Mouse (Mus musculus) embryonic facial prominence, embryonic 13.5 days (tissue): ENCODE measurements around the gene Myo5c. TPM values are rescaled to one million over a fixed set of nuclear protein-coding genes. Genes with fewer than 3 reads are reported as not detected.
"Not testable (repeated sequence)": the region's sequence is repeated elsewhere in the genome, so short reads cannot be mapped to it uniquely, and the experiment has no call there.

Experiments
- ATAC-seq: fragments of 200-750 bp; cut with Nextera tagmentation; 2 replicates; pipeline ENCODE4 v1.8.0; 2017; ENCODE audit warnings: low read depth; ENCODE audit not compliant: insufficient number of reproducible peaks, insufficient read depth, low FRiP score, low TSS enrichment
- H3K27ac ChIP-seq: fragments of 300-500 bp; sonication (generic); 2 replicates; pipeline ENCODE4 v1.5.1; 2015; ENCODE audit warnings: moderate library complexity, mild to moderate bottlenecking, inconsistent platforms
- H3K27me3 ChIP-seq: fragments of 300-500 bp; sonication (generic); 2 replicates; pipeline ENCODE4 v1.6.1; 2015; ENCODE audit warnings: mild to moderate bottlenecking, inconsistent platforms
- H3K36me3 ChIP-seq: fragments of 300-500 bp; sonication (generic); 2 replicates; pipeline ENCODE4 v1.6.1; 2015; ENCODE audit warnings: mild to moderate bottlenecking, inconsistent platforms
- H3K4me1 ChIP-seq: fragments of 300-500 bp; sonication (generic); 2 replicates; pipeline ENCODE4 v1.6.1; 2015; ENCODE audit warnings: inconsistent platforms
- H3K4me2 ChIP-seq: fragments of 300-500 bp; sonication (generic); 2 replicates; pipeline ENCODE4 v1.6.1; 2015; ENCODE audit warnings: moderate library complexity, mild to moderate bottlenecking, inconsistent platforms
- H3K4me3 ChIP-seq: fragments of 300-500 bp; sonication (generic); 2 replicates; pipeline ENCODE4 v1.5.1; 2015; ENCODE audit warnings: mild to moderate bottlenecking, inconsistent platforms
- H3K9ac ChIP-seq: fragments of 300-500 bp; sonication (generic); 2 replicates; pipeline ENCODE4 v1.6.1; 2015; ENCODE audit warnings: mild to moderate bottlenecking, inconsistent platforms
- H3K9me3 ChIP-seq: fragments of 300-500 bp; sonication (generic); 2 replicates; pipeline ENCODE4 v1.6.1; 2016; ENCODE audit warnings: inconsistent platforms
- WGBS: fragments of 180-500 bp; shearing (Covaris S2); methylation state at CpG from one replicate; pipeline ENCODE4 v1.1.7; 2015; ENCODE audit warnings: mixed read lengths; 5-methylcytosine and 5-hydroxymethylcytosine counted together
- polyA plus RNA-seq: library from polyadenylated mRNA; unstranded; fragments of >200 nt; fragmentation: Nextera tagmentation; extraction: Ambion mirVana; gene quantifications from 2 replicates; pipeline ENCODE4 v1.2.1, GENCODE M21; 2015

Gene Myo5c
- polyA plus RNA-seq, 1 experiment from 2014 or later = 0.79 TPM

- Histone ChIP-seq H3K9me3 (no peaks in the 10 kb centered on the region), H3K27ac (peak overlapping the region; percentile 33; the same call in 1 of the 2 replicates), H3K27me3 (no peaks in the 10 kb centered on the region), H3K36me3 (no peaks in the 10 kb centered on the region), H3K4me2 (no peak overlapping the region), H3K4me1 (peaks cover 20% of the 10 kb centered on the region), H3K4me3 (no peak overlapping the region), H3K9ac (no peak overlapping the region)
- 82% methylated on average over 13 of the region's 13 CpGs for WGBS
- no peak for ATAC-seq
These were observed 14.5 kb downstream of the Myo5c start for GRCm38 (mm10) chr9:75246080-75246930.

DNA sequence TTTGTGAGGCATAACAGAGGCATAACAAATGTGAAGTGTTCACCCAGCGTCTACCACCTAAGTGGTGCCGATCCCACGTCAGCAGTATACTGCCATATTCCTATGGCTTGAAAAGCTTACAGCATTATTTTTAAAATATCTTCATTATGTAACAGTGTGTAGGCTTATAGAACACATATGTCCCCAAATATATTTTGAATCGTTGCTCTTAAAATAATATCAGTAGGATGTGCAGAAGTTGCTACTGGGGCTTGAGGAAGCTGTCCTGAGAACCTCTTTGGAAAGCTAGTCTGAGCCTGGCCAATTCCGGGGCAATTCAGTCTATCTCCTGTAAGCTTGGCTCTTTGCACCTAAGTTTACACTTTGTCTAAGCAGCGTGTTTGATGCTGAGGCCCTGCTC lies 16.1 kb downstream of the Myo5c start:
- Histone ChIP-seq H3K4me3 (no peak overlapping the region), H3K27ac (no peak overlapping the region), H3K9ac (no peak overlapping the region), H3K27me3 (no peaks in the 10 kb centered on the region), H3K36me3 (no peaks in the 10 kb centered on the region), H3K4me1 (peaks cover 18% of the 10 kb centered on the region), H3K9me3 (no peaks in the 10 kb centered on the region), H3K4me2 (no peak overlapping the region)
- whole genome bisulfite sequencing = 91% methylated on average over 6 of the region's 6 CpGs
- no peak for ATAC-seq

DNA sequence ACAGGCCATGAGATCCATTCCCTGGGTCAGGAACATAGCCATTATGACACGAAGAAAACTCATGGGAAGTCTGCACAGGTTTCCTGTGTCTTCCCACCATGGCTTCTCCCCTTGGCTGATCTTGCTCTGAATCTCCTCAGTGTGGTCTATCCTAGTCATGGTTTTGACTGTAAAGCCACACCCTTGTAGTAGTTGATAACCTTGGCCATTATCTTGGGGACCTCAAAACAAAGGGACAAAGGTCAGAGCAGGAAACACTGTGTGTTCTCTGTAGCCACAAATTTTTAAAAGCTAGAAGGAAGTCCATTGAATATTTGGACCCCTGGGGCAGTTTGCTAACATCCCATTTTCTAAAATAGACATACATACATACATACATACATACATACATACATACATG lies 16.5 kb downstream of the Myo5c start:
- H3K4me1 ChIP-seq = peaks cover 13% of the 10 kb centered on the region

GRCm38 (mm10) chr9:75248874-75249273 lies 17.1 kb downstream of the Myo5c start:
- Histone ChIP-seq H3K36me3 (no peaks in the 10 kb centered on the region), H3K4me2 (no peak overlapping the region), H3K4me1 (peaks cover 8% of the 10 kb centered on the region; the same call in 1 of the 2 replicates), H3K4me3 (no peak overlapping the region), H3K27ac (no peak overlapping the region), H3K9ac (no peak overlapping the region), H3K27me3 (no peaks in the 10 kb centered on the region), H3K9me3 (no peaks in the 10 kb centered on the region)
- no peak for ATAC-seq

More for the DNA sequence above, 16.5 kb downstream of the Myo5c start:
- no peak overlapping the region for H3K4me3 ChIP-seq
- no peak overlapping the region for H3K4me2 ChIP-seq
- no peaks in the 10 kb centered on the region for H3K36me3 ChIP-seq
- WGBS = 72% methylated on average over 1 of the region's 1 CpGs
- no peaks in the 10 kb centered on the region for H3K27me3 ChIP-seq
- no peaks in the 10 kb centered on the region for H3K9me3 ChIP-seq
- H3K9ac ChIP-seq = no peak overlapping the region
- ATAC-seq = no peak
- no peak overlapping the region for H3K27ac ChIP-seq

GRCm38 (mm10) chr9:75253158-75253557 lies 21.3 kb downstream of the Myo5c start:
- H3K9me3 ChIP-seq, H3K4me3 ChIP-seq, H3K4me2 ChIP-seq, H3K27me3 ChIP-seq, H3K36me3 ChIP-seq, H3K27ac ChIP-seq, ATAC-seq, H3K4me1 ChIP-seq, H3K9ac ChIP-seq: not testable (repeated sequence)
- WGBS = 75% methylated on average over 6 of the region's 6 CpGs

GRCm38 (mm10) chr9:75253766-75254165 lies 21.9 kb downstream of the Myo5c start:
- H3K4me1 ChIP-seq = peaks cover 5% of the 10 kb centered on the region; the same call in 1 of the 2 replicates
- H3K4me2 ChIP-seq = no peak overlapping the region
- 51% methylated on average over 3 of the region's 3 CpGs for WGBS
- no peak overlapping the region for H3K9ac ChIP-seq
- no peak overlapping the region for H3K4me3 ChIP-seq
- H3K36me3 ChIP-seq = no peaks in the 10 kb centered on the region
- no peaks in the 10 kb centered on the region for H3K27me3 ChIP-seq
- no peak for ATAC-seq
- no peaks in the 10 kb centered on the region for H3K9me3 ChIP-seq
- no peak overlapping the region for H3K27ac ChIP-seq

- Histone ChIP-seq H3K36me3 (no peaks in the 10 kb centered on the region), H3K27ac (no peak overlapping the region), H3K9me3 (no peaks in the 10 kb centered on the region), H3K4me1 (peaks cover 5% of the 10 kb centered on the region; the same call in 1 of the 2 replicates), H3K4me3 (no peak overlapping the region), H3K9ac (no peak overlapping the region), H3K4me2 (no peak overlapping the region), H3K27me3 (no peaks in the 10 kb centered on the region)
- 63% methylated on average over 13 of the region's 13 CpGs for WGBS
- no peak for ATAC-seq
These were observed 22.6 kb downstream of the Myo5c start for GRCm38 (mm10) chr9:75254196-75254955.

DNA sequence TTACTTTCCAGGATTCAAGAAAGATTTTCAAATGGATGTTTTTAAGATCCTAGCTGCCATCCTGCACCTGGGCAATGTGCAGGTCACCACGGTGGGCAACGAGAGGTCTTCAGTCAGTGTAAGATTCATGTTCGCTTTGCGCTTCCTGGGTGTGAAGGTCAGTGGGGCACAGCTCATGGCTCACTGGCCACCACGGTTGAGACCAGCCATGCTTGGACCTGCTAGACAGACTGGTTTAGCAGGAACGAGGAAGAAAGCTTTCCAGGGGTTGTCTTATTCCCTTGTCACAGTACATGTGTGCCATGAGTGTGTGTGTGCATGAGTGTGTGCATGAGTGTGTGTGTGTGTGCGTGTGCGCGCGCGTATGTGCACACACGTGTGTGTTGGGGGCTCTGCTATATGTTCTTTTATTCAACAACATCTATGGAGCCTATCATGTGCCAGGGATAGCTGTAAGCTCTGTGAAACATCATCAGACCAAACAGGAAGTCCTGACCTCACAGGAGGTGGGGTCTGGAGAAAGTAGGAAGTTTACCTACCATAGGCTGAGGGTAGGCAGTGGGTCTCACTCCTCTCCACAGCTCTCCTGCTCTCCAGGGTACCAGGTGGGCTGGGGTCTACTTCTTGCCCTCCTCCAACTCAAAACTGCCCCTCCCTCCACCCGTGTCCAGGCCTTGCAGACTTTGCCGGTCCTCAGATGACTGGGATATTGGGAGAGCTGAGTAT lies 24.2 kb downstream of the Myo5c start:
- no peak for ATAC-seq
- Histone ChIP-seq H3K4me2 (no peak overlapping the region), H3K4me3 (no peak overlapping the region), H3K27ac (no peak overlapping the region), H3K9me3 (no peaks in the 10 kb centered on the region), H3K27me3 (no peaks in the 10 kb centered on the region), H3K36me3 (no peaks in the 10 kb centered on the region), H3K4me1 (peaks cover 7% of the 10 kb centered on the region), H3K9ac (no peak overlapping the region)
- 87% methylated on average over 14 of the region's 14 CpGs for WGBS

GRCm38 (mm10) chr9:75258792-75259191 lies 27.0 kb downstream of the Myo5c start:
- Histone ChIP-seq H3K9ac (no peak overlapping the region), H3K4me2 (no peak overlapping the region), H3K36me3 (no peaks in the 10 kb centered on the region), H3K4me1 (peaks cover 15% of the 10 kb centered on the region), H3K9me3 (no peaks in the 10 kb centered on the region), H3K27ac (no peak overlapping the region), H3K27me3 (no peaks in the 10 kb centered on the region), H3K4me3 (no peak overlapping the region)
- 62% methylated on average over 4 of the region's 4 CpGs for WGBS
- no peak for ATAC-seq

DNA sequence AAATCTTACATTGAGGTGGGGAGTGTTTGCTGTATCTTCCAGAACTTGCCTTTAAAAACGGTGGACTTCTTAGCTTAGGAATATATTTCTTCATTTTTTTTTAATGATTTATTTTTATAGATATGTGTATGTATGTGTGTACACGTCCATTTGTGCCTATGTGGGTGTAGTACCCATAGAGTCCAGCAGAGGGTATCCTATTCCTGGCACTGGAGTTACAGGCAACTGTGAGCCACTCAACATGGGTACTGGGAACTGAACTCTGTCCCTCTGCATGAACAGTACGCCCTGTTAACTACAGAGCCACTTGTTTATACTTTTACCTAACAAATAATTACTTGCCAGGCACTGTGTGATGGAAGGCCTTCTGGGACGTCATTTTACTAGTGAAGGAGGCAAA lies 27.8 kb downstream of the Myo5c start:
- Histone ChIP-seq H3K9ac (no peak overlapping the region), H3K27ac (no peak overlapping the region), H3K9me3 (no peaks in the 10 kb centered on the region), H3K4me1 (peaks cover 11% of the 10 kb centered on the region), H3K27me3 (no peaks in the 10 kb centered on the region), H3K36me3 (no peaks in the 10 kb centered on the region), H3K4me2 (no peak overlapping the region), H3K4me3 (no peak overlapping the region)
- no peak for ATAC-seq
- WGBS = 88% methylated on average over 4 of the region's 4 CpGs

DNA sequence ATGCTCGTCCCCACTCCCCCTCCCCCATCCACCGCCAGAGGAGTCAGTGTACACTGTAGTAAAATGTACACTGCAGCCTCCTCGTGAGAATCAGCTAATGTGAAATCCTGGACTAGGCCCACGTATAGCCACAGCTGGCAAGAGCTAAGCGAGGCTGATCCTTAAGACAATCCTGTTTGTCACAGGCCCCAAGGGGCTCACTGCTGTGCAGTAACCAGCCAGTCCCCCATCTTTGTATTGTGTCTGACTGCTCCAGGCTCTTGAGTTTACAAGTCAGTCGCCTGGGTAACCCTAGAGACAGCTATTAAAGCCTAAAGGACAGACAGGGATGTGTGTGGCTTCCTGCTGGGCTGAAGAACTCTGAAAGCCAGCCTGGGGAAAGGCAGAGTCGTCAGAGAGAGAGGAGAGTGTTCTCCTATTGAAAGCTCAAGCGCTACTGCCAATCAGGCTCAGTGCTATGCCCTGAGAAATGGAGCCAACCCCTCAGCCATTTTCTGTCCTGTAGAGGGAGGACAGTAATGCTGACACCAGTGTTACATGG lies 29.6 kb downstream of the Myo5c start:
- no peak overlapping the region for H3K4me2 ChIP-seq
- no peak for ATAC-seq
- H3K9me3 ChIP-seq = no peaks in the 10 kb centered on the region
- 11% methylated on average over 8 of the region's 8 CpGs for WGBS
- peaks cover 11% of the 10 kb centered on the region for H3K4me1 ChIP-seq
- no peak overlapping the region for H3K9ac ChIP-seq
- H3K4me3 ChIP-seq = no peak overlapping the region
- H3K36me3 ChIP-seq = no peaks in the 10 kb centered on the region
- H3K27me3 ChIP-seq = no peaks in the 10 kb centered on the region
- H3K27ac ChIP-seq = peak overlapping the region; percentile 11; the same call in 1 of the 2 replicates
